Mouse (Mus musculus): Measurements from ENCODE around the gene Prkg1. TPM values are rescaled to one million over a fixed set of nuclear protein-coding genes. Genes with fewer than 3 reads are reported as not detected.
"Not testable (repeated sequence)": the region's sequence is repeated elsewhere in the genome, so short reads cannot be mapped to it uniquely, and the experiment has no call there.

The Prkg1 gene
- total RNA-seq, 2 experiments from 2014 or later: 13.8 to 20.2 TPM

DNA sequence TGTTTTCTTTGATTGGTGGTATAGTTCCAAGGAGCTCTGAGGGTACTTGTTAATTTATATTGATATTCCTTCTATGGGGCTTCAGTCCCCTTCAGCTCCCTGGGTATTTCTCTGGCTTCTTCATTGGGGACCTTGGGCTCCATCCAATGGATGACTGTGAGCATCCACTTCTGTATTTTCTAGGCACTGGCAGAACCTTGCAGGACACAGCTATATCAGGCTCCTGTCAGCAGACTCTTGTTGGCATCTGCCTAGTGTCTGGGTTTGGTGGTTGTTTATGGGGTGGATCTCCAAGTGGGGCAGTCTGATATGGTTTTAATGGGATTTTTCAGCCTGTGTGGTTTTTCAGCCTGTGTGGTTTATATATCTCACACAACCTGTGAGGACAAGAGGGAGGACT lies 412.0 kb downstream of the Prkg1 start:
- DNase-seq (ENCODE audit: low spot score in 2 of 2); intact Hi-C loops (cut with DNase I): not testable (repeated sequence)

DNA sequence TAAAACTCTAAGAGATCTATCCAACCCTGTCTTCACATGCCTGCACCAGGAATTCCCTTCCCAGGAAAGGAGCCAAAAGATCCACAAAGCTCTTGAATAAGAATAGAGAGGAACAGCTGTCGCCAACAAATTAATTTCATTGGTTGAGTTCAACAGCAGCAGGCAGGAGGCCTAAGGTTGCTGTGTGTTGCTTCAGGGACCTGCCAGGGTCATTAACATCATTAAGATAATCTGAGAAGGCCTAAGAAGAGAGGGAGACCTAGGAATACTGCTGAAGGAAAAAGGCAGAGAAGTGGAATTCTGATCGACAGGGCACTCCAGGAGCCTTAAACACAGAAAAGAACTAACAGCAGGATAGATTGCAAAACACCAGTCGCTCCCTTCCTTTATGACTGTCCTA lies 413.0 kb downstream of the Prkg1 start:
- intact Hi-C loops (cut with DNase I): no loop called here
- DNase-seq (ENCODE audit: low spot score in 2 of 2): no peak

DNA sequence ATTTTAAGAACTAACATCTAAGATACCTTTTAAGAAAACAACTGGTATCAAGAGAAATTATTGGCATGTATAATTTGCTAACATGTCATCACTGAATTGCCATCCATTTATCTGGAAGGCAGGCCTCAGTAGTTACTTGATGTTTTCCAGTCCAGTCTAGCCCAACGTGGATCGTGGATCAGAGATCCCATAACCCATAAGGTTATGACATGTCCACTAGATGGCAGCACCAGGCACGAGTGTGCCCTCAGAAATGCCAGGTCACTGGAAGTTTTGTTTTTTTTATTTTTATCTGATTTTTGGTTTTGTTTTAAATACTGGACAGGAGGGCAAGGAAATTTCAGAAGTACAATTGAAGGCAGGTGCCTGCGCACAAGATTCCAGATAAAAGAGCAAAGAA lies 422.7 kb downstream of the Prkg1 start:
- intact Hi-C loops (cut with DNase I): loop anchor here (5.0 kb wide), 4 partner anchors 80 to 500 kb away; no protein-coding TSS in a partner anchor
- DNase-seq (ENCODE audit: low spot score in 2 of 2): no peak

DNA sequence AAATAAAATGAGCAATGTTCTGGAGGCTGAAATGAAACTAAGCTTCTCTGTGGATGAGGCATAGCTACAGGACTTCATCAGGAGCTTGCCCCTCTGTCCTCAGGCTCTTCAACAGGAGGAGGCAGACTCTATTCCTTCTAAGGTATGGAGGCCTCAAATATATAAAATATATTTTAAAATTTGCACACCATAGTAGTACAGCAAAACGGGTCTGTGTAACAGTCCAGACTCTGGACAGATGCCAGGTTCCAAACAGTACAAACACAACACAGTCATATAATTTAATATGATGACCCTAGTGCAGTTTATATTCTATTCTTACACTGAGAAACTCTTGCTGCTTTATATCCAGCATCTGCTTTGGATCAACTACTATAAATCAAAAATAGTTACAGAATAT lies 423.9 kb downstream of the Prkg1 start:
- intact Hi-C loops (cut with DNase I): loop anchor here (5.0 kb wide), 4 partner anchors 79 to 499 kb away; no protein-coding TSS in a partner anchor
- DNase-seq (ENCODE audit: low spot score in 2 of 2): no peak

DNA sequence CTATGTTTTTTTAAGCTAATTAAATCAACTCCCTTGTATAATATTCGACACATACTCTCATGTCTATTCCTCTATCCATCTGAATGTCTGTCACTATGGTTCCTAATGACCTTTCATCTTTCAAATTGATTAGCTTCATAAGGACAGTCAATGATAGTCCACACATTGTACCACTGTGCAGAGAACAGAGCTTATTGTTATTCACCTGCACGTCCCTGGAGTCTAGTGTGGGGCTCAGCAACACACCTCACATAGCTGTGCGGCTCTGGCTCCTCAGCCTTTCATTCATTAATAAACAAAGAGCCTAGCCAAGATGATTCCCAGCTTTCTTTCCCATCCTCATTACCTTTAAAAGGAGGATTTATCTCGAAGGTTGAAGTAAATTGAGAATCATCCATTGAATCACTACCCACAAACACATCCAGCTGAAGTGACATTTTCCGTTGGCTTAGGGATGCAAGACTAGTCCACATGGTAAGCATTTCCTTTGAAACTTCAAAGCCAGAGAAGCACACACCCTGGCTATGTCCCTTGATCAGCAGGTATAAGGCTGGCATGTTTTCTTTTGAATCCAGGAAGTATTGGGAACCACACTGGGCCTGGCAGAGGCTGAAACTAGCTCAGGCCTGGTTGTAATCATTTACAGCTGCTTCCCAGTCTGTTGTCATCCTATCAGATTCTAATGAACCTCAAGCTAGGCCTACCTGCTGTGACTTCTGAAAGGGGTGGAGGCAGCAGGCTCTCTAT lies 426.3 kb downstream of the Prkg1 start:
- intact Hi-C loops (cut with DNase I): no loop called here
- DNase-seq (ENCODE audit: low spot score in 2 of 2): no peak

DNA sequence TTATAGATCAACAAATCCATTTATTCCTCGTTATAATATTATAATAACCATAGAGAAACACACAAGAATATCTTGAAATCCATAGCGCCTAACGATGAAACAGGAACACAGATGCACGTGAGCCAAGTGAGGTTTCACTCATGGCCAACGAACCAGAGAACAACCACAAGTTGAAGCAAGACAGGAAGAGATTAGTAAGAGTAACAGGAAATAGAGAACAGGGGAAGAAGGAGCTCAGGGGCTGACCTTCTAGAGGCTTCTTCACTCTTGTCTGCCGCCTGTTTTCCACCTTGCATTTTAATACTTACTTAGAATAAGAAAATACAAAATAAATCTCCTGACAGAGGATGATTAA lies 427.0 kb downstream of the Prkg1 start:
- intact Hi-C loops (cut with DNase I): no loop called here
- no peak for DNase-seq (ENCODE audit: low spot score in 2 of 2)

DNA sequence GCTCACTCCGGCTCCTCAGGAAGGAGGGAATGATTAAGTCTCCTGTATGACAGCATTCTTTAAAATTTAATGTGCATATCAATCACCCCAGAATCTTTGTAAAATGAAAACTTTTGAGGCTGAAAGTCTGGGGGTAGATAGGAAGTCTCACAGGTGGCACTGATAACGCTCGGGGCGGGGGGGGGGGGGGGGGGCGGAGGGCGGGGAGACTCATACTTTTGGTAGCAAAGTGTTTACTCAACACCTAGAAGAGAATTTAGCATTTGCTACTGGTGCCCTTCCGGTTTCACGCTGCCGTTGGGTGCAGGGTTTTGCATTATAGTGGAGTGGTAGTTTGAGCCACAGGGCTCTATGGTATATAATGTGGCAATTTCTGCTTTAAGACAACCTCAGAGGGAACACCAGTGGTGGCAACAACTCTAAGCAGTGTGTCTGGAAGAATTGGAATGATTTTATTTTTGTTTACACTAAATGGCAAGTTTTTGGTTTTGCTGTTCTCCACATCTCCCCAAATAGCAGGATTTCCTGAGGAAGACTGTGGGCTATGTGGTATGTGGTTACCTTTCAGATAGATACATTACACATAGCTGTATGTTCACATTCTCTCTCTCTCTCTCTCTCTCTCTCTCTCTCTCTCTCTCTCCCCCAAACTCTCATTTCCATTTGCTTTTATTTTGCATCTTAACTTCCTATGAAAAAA lies 427.5 kb downstream of the Prkg1 start:
- intact Hi-C loops (cut with DNase I): no loop called here
- DNase-seq (ENCODE audit: low spot score in 2 of 2): no peak

DNA sequence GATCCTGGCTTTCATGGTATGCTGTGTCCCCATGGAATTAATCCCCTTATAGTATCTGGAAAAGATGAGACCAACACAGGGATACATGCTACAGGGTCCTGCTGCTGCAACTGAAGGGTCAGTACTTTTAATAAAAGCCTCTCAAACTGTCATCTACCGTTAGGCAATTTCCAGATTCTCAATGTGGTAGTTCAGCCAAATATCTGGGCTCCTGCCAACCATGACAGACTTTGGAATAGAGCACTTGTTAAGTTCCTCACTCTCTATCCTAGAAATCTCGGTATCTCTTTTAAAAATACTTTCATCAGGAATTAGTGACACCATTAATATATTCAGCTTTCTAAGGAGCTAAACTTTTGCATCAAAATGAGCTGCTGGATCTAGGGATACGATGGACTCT lies 428.5 kb downstream of the Prkg1 start:
- intact Hi-C loops (cut with DNase I): no loop called here
- no peak for DNase-seq (ENCODE audit: low spot score in 2 of 2)

DNA sequence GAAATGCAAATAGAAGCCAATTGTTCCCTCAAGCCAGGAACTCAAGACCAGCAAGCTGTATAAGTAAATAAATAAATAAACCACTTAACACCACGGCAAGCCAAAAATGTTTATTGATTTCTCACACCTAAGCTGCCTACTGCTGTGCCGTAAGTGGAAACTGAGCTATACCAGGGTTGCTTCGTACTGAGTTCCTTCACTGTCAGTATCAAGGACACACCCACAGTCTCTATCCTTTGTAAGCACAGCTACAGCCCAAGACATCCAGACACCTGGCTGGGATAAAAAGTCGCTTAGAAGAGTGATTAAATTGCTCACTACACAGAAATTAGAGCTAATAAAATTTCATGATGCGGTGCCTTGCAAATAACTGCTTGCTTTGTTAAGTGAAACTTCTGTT lies 434.9 kb downstream of the Prkg1 start:
- DNase-seq (ENCODE audit: low spot score in 2 of 2): no peak
- intact Hi-C loops (cut with DNase I): no loop called here

DNA sequence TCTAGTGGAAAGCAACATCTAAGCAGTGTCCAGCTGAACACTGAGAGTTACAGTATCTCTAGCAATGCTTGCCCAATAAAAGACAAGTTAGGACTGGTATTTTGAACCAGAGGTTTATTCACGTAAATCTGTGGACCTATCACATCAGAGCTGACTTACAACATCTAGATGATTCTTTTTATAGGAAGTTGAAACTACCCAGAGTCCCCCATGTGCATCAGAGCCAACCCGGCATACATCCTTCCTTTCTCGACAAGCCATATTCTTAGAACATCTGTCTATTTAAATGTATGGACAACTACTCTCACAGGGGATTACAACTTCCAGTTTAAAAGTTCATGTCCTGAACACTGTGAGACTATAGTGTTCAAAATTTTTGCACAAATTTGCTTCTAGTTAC lies 460.1 kb downstream of the Prkg1 start:
- intact Hi-C loops (cut with DNase I): no loop called here
- DNase-seq (ENCODE audit: low spot score in 2 of 2): no peak

DNA sequence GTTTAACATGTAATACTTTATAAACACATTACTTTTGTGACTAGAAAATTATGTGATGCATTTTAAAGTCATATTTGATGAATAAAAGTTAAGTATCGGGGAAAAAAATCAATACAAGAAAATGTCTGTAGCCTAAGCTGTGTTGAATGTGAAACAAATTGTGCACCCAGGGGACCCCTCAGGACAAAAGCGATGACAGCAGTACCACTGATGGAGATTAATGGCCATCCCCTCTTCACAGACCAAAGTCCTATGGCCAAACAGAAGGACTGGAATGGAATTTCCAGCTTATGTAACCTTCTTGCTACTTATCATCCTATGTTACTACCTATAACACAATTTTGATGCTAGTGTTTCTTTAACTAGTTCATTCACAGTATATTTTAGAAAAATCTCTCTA lies 473.6 kb downstream of the Prkg1 start:
- no peak for DNase-seq (ENCODE audit: low spot score in 2 of 2)
- intact Hi-C loops (cut with DNase I): no loop called here

DNA sequence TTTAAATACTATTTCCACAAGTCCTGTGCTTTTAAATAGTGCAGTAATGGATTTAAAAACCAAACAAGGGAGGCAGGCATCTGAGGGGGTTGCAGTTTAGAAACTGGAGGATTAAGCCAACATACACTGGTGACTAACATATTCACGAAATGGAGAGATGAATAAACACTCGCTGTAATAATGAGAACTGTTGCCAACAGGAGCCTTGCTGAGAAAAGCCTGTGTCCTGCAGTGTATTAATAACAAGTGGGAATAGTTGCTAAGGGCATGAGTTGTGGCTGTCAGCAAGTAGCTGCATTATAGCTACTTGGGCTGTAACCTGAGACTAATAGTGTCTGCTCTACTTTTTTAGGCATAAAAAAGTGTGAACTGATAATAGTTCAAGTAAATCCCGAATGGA lies 480.3 kb downstream of the Prkg1 start:
- intact Hi-C loops (cut with DNase I): no loop called here
- no peak for DNase-seq (ENCODE audit: low spot score in 2 of 2)

DNA sequence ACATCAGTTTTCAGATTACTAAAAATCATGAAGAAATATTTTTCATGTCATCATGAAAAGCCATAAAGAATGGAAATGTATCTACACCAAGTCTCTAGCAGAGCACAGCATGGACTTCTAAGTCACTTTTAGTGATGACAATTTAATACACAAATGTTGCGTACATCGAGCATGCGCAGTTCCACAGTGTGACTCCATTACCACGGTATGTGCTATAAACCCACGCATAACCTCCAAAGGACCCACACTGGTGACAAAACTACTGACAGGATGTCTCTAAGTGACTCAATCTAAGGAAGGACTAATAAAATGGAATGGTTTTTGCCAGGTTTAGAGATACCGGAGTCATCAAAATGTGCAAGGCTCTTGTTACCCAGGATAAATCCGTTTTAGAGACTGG lies 480.7 kb downstream of the Prkg1 start:
- DNase-seq (ENCODE audit: low spot score in 2 of 2): no peak
- intact Hi-C loops (cut with DNase I): no loop called here

DNA sequence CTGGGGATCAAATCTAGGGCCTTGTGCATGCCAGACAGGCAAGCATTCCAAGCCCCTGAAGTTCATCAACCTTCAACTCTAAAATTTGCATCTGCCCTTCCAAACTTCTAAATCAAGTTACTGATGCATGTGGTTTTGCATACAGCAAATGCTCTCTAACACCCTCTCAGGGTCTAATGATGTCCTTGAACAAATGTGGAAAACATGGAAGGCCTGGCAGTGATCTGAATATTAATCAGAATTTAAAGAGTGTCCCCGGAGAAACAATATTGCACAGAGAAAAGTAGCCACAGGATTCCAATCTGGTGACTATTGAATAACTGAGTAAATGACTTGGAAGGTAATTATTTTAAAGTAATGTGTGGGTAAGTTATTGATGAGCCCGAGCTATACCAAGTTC lies 481.2 kb downstream of the Prkg1 start:
- no peak for DNase-seq (ENCODE audit: low spot score in 2 of 2)
- intact Hi-C loops (cut with DNase I): no loop called here

DNA sequence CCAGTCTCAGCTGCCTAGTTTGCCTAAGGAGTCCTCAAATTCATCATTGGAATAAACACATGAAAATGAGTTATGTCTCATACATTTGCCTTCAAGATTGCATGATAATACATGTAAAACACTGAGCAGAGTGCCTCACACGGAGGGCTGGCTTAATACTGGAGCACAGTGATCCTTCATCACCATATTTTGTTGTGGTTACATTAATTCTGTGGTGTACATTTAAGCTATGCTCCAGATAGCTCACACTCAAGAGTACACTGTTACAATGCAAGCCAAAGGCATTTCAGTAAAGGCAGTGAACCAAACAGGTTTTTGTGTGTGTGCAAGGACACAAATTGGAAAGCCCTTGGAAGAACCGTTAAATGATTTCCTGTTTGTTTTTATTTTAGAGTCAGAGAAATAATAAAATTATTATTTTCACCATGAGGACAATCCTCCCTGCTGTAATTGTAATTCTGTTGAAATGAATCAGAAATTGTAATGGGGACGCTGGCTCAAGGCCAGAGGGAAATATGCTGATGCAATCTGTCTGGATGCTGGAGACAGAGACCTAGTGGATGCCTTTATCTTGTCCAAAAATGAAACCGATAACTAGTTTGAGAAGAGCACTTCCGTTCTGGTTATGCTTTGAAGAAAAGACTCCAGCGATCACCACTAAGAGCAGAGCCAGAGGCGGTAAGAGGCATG lies 484.9 kb downstream of the Prkg1 start:
- intact Hi-C loops (cut with DNase I): no loop called here
- no peak for DNase-seq (ENCODE audit: low spot score in 2 of 2)

DNA sequence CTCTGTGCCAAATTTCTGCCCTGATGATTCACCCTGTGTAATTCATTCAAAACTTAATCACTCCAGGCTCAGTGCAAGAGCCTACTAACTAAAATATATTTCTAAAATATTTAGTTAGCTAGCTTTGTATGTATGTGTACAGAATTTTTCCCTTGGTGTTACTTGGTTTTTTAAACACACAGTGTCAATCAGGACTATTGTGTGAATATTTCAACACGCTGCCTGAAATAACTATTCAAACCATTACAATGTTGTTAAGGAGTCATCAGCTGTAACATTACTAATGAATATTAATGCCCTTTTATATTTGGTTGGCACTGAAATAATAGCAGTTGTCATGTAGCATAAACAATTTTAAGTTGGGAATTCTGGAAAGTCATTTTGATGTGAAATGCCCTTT lies 502.4 kb downstream of the Prkg1 start:
- DNase-seq (ENCODE audit: low spot score in 2 of 2): no peak
- intact Hi-C loops (cut with DNase I): loop anchor here (5.0 kb wide), 1 partner anchor 80 kb away; no protein-coding TSS in a partner anchor

DNA sequence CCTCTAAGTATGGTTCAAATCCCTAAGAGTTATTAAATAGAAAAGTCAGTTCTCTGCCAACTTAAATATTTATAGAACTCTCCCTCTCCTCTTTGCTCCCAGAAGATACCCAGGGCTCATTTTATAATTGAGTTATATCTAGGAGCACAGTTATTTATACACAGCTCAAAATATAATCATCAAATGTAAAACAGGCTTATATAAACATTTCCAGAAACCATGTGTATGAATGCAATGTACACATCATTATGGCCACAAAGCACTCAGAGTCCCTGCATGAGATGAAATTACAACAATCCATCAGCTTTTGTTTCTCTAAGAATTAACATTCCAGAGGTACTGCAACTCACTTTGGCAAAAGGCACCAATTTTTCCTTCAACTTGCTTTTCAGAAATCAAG lies 504.3 kb downstream of the Prkg1 start:
- intact Hi-C loops (cut with DNase I): loop anchor here (5.0 kb wide), 1 partner anchor 82 kb away; no protein-coding TSS in a partner anchor
- DNase-seq (ENCODE audit: low spot score in 2 of 2): no peak

DNA sequence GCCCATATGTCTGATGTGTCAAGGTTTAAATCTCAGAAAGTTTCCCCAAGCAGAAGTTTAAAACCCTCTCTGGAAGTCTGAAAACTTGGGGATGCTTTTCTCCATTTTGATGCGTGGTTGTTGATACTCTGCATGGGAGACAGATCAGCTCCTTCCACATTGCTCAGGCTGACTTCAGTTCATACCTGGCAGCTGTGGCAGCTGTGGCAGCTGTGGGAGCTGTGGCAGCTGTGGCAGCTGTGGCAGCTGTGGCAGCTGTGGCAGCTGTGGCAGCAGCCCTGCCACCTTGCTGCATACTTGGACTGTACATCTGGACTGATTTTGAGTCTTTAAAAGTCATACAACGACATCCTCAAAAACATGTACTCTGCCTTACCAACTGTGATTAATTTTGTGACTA lies 509.1 kb downstream of the Prkg1 start:
- DNase-seq (ENCODE audit: low spot score in 2 of 2): no peak
- intact Hi-C loops (cut with DNase I): no loop called here

DNA sequence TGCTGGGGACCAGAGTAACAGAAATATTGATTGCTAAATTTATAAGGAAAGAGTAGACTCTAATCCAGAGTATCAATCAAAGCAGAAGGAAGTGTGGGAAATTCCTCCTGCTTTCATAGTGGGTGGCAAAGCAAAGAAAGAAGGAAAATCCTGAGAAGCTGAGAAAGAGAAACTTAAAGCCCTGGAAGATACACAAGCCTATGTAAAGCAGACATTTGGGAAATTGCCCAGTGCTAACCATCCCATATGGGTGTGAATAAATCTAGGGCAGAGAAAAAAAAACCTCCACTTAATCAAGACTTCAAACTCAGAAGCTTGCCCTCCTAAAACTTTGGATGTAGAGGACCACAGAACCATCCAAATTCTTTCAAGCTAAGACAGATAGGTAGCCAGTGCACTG lies 532.4 kb downstream of the Prkg1 start:
- no peak for DNase-seq (ENCODE audit: low spot score in 2 of 2)
- intact Hi-C loops (cut with DNase I): no loop called here

DNA sequence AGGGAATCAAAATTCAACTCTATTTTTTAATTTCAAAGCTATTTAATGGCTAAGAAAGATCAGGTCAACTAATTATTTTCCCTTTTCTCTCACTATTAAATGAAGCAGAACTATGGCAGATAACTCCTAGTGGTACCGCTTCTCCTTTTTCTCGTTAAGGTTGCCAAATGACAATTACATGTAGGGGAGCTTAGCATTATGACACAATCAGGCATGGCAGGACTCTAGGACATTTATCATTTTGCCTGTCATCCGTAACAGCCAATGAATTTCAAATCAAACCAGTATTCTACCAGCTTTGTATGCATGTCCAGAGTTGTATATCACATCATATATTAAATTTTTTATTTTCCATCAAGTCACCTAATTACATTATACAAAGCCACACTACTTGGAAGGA lies 536.4 kb downstream of the Prkg1 start:
- intact Hi-C loops (cut with DNase I): no loop called here
- DNase-seq (ENCODE audit: low spot score in 2 of 2): no peak

DNA sequence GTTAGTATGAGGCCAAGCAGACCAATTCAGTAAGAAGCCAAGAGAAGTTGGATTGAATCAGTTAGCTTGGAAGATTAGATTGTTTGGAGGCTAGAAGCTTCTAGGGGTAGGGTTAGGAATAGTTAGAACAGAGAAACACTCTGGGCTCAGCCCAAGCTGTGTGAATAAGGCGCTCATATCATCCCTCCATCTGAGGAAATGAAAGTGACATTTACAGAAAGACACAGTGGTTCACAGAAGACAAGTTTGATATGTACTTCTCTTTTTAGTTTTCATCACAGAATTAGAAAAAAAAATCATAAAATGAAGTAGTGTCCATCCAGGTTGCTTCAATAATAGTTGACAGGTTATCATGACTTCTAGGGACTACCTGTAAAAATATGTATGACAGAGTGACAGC lies 541.4 kb downstream of the Prkg1 start:
- DNase-seq (ENCODE audit: low spot score in 2 of 2): no peak
- intact Hi-C loops (cut with DNase I): no loop called here

All from left cerebral cortex, postnatal 36 days (tissue).